Mouse (Mus musculus) embryonic facial prominence, embryonic 14.5 days (tissue): Measurements from ENCODE around the gene Ndufa6. TPM values are rescaled to one million over a fixed set of nuclear protein-coding genes. Genes with fewer than 3 reads are reported as not detected.
A peak's percentile ranks its signal among the peaks of the same experiment; 100 is the strongest.
"Not testable (repeated sequence)": the region's sequence is repeated elsewhere in the genome, so short reads cannot be mapped to it uniquely, and the experiment has no call there.

Experiments used
- ATAC-seq: fragments of 200-750 bp; cut with Nextera tagmentation; 2 replicates; pipeline ENCODE4 v1.8.0; 2017; ENCODE audit warnings: low read depth, moderate number of reproducible peaks, moderate TSS enrichment
- DNase-seq: peaks from one replicate; pipeline ENCODE4 v3.0.0-alpha.2; 2015; ENCODE audit warnings: low spot score
- H3K27ac ChIP-seq: fragments of 300-500 bp; sonication (generic); replicated peaks from 2 replicates; pipeline ENCODE4 v1.5.1; 2014; ENCODE audit warnings: low read depth, mild to moderate bottlenecking, low read length, moderate library complexity
- H3K27me3 ChIP-seq: fragments of 300-500 bp; sonication (generic); replicated peaks from 2 replicates; pipeline ENCODE4 v1.6.1; 2014; ENCODE audit warnings: low read length; ENCODE audit not compliant: control insufficient read depth, insufficient read depth
- H3K36me3 ChIP-seq: fragments of 300-500 bp; sonication (generic); 2 replicates; pipeline ENCODE4 v1.6.1; 2014; ENCODE audit warnings: low read length, mixed read lengths; ENCODE audit not compliant: control insufficient read depth, insufficient read depth
- H3K4me1 ChIP-seq: fragments of 300-500 bp; sonication (generic); 2 replicates; pipeline ENCODE4 v1.6.1; 2014; ENCODE audit warnings: antibody characterized with exemption, low read length; ENCODE audit not compliant: control insufficient read depth, insufficient read depth
- H3K4me2 ChIP-seq: fragments of 300-500 bp; sonication (generic); 2 replicates; pipeline ENCODE4 v1.6.1; 2014; ENCODE audit warnings: low read depth, mild to moderate bottlenecking, low read length, moderate library complexity, mixed read lengths
- H3K4me3 ChIP-seq: fragments of 300-500 bp; sonication (generic); 2 replicates; pipeline ENCODE4 v1.5.1; 2014; ENCODE audit warnings: low read depth, mild to moderate bottlenecking, low read length
- H3K9ac ChIP-seq: fragments of 300-500 bp; sonication (generic); 2 replicates; pipeline ENCODE4 v1.6.1; 2014; ENCODE audit warnings: low read depth, mild to moderate bottlenecking, low read length, moderate library complexity, mixed read lengths
- H3K9me3 ChIP-seq: fragments of 300-500 bp; sonication (generic); 2 replicates; pipeline ENCODE4 v1.6.1; 2016; ENCODE audit warnings: low read length; ENCODE audit not compliant: control insufficient read depth
- WGBS: fragments of 180-500 bp; shearing (Covaris S2); extraction: QIAGEN DNeasy Blood & Tissue Kit; methylation state at CpG from one replicate; pipeline ENCODE4 v1.1.7; 2014; 5-methylcytosine and 5-hydroxymethylcytosine counted together
- polyA plus RNA-seq: library from polyadenylated mRNA; unstranded; fragments of >200 nt; fragmentation: Nextera tagmentation; extraction: Ambion mirVana; gene quantifications from 2 replicates; pipeline ENCODE4 v1.2.1, GENCODE M21; 2014

Gene Ndufa6
- polyA plus RNA-seq: 325 and 390 TPM in 2 replicates

GRCm38 (mm10) chr15:82354126-82354945 lies at the start of gene Ndufa6:
Gene Ndufa6 (minus strand): TSS chr15:82354322.
- ATAC-seq (peak; percentile 100), DNase-seq (peak; percentile 99)
- peak within 1 kb of the TSS; percentile 92 for H3K9ac ChIP-seq
- WGBS: 1% methylated on average over 40 of the region's 57 CpGs
- H3K27me3 ChIP-seq: no peaks in the 10 kb centered on the region
- H3K4me2 ChIP-seq: peak within 1 kb of the TSS; percentile 73
- no peaks in the 10 kb centered on the region for H3K9me3 ChIP-seq
- peak within 1 kb of the TSS; percentile 84 for H3K4me3 ChIP-seq
- peaks cover 8% of the 10 kb centered on the region for H3K4me1 ChIP-seq
- peaks cover 19% of the 10 kb centered on the region for H3K36me3 ChIP-seq
- peak within 1 kb of the TSS; percentile 83 for H3K27ac ChIP-seq

GRCm38 (mm10) chr15:82403606-82404005 lies 49.5 kb upstream of the Ndufa6 start:
- no peak overlapping the region for H3K9ac ChIP-seq
- H3K4me1 ChIP-seq: no peaks in the 10 kb centered on the region
- H3K4me3 ChIP-seq: no peak overlapping the region
- 92% methylated on average over 9 of the region's 9 CpGs for WGBS
- H3K27ac ChIP-seq: no peak overlapping the region
- ATAC-seq (no peak), DNase-seq (no peak)
- no peaks in the 10 kb centered on the region for H3K36me3 ChIP-seq
- H3K9me3 ChIP-seq: no peaks in the 10 kb centered on the region
- no peak overlapping the region for H3K4me2 ChIP-seq
- H3K27me3 ChIP-seq: no peaks in the 10 kb centered on the region

GRCm38 (mm10) chr15:82402741-82403140 lies 48.6 kb upstream of the Ndufa6 start:
- H3K4me3 ChIP-seq: no peak overlapping the region
- H3K27ac ChIP-seq: no peak overlapping the region
- WGBS: 90% methylated on average over 6 of the region's 6 CpGs
- H3K36me3 ChIP-seq: no peaks in the 10 kb centered on the region
- no peaks in the 10 kb centered on the region for H3K4me1 ChIP-seq
- H3K27me3 ChIP-seq: no peaks in the 10 kb centered on the region
- no peak overlapping the region for H3K9ac ChIP-seq
- H3K4me2 ChIP-seq: no peak overlapping the region
- no peak for DNase-seq
- H3K9me3 ChIP-seq: no peaks in the 10 kb centered on the region
- ATAC-seq: no peak

- no peak overlapping the region for H3K4me3 ChIP-seq
- H3K27me3 ChIP-seq: no peaks in the 10 kb centered on the region
- no peak for DNase-seq
- no peak overlapping the region for H3K27ac ChIP-seq
- H3K9ac ChIP-seq: no peak overlapping the region
- no peaks in the 10 kb centered on the region for H3K36me3 ChIP-seq
- H3K4me2 ChIP-seq: no peak overlapping the region
- H3K9me3 ChIP-seq: no peaks in the 10 kb centered on the region
- no peaks in the 10 kb centered on the region for H3K4me1 ChIP-seq
- no peak for ATAC-seq
These were observed 48.0 kb upstream of the Ndufa6 start for GRCm38 (mm10) chr15:82402106-82402505.

- Histone ChIP-seq H3K4me3 (no peak overlapping the region), H3K36me3 (no peaks in the 10 kb centered on the region), H3K27me3 (no peaks in the 10 kb centered on the region), H3K4me2 (no peak overlapping the region), H3K9me3 (no peaks in the 10 kb centered on the region), H3K4me1 (no peaks in the 10 kb centered on the region), H3K9ac (no peak overlapping the region), H3K27ac (no peak overlapping the region)
- no peak for ATAC-seq
- WGBS: 46% methylated on average over 2 of the region's 2 CpGs
- no peak for DNase-seq
These were observed 47.4 kb upstream of the Ndufa6 start for GRCm38 (mm10) chr15:82401516-82401915.

GRCm38 (mm10) chr15:82395955-82396354 lies 41.8 kb upstream of the Ndufa6 start:
- not testable (repeated sequence) for H3K27me3 ChIP-seq, H3K36me3 ChIP-seq, ATAC-seq, DNase-seq, H3K27ac ChIP-seq, H3K9me3 ChIP-seq, H3K4me3 ChIP-seq, H3K9ac ChIP-seq, H3K4me1 ChIP-seq, H3K4me2 ChIP-seq
- WGBS: 81% methylated on average over 3 of the region's 3 CpGs

GRCm38 (mm10) chr15:82393922-82394321 lies 39.8 kb upstream of the Ndufa6 start, which contains the start of gene Cyp2d11:
Gene Cyp2d11 (minus strand): TSS chr15:82394022.
- not testable (repeated sequence) for H3K4me2 ChIP-seq, H3K36me3 ChIP-seq, ATAC-seq, H3K9me3 ChIP-seq, H3K27ac ChIP-seq, H3K9ac ChIP-seq, H3K27me3 ChIP-seq, H3K4me1 ChIP-seq, H3K4me3 ChIP-seq, DNase-seq
- WGBS: 76% methylated on average over 2 of the region's 2 CpGs

- not testable (repeated sequence) for H3K9ac ChIP-seq, H3K9me3 ChIP-seq, H3K27ac ChIP-seq, ATAC-seq, DNase-seq, H3K4me2 ChIP-seq, H3K27me3 ChIP-seq, H3K36me3 ChIP-seq, H3K4me1 ChIP-seq, H3K4me3 ChIP-seq
- 79% methylated on average over 9 of the region's 10 CpGs for WGBS
These were observed 35.8 kb upstream of the Ndufa6 start for GRCm38 (mm10) chr15:82389916-82390315.

- 88% methylated on average over 2 of the region's 2 CpGs for WGBS
- Histone ChIP-seq H3K9me3 (no peaks in the 10 kb centered on the region), H3K4me2 (no peak overlapping the region), H3K4me1 (peaks cover 2% of the 10 kb centered on the region; the same call in 1 of the 2 replicates), H3K27ac (no peak overlapping the region), H3K36me3 (no peaks in the 10 kb centered on the region), H3K9ac (no peak overlapping the region), H3K27me3 (no peaks in the 10 kb centered on the region), H3K4me3 (no peak overlapping the region)
- DNase-seq (no peak), ATAC-seq (no peak)
These were observed 31.6 kb upstream of the Ndufa6 start for GRCm38 (mm10) chr15:82385729-82386128.
